Mouse (Mus musculus) neutrophil, adult 5-6 weeks (primary cell): Measurements from ENCODE around the gene Slit3. TPM values are rescaled to one million over a fixed set of nuclear protein-coding genes. Genes with fewer than 3 reads are reported as not detected.

Source experiments
- ATAC-seq: fragments of 151-379, 151-347 bp; 2 replicates; pipeline ENCODE4 v1.8.0; 2017; ENCODE audit warnings: mild to moderate bottlenecking, moderate TSS enrichment; ENCODE audit not compliant: insufficient number of reproducible peaks, poor library complexity, low FRiP score, severe bottlenecking; ENCODE audit errors: extremely low read depth
- total RNA-seq: library from RNA; stranded (forward); fragments of 200-1000 nt; gene quantifications from 2 replicates; pipeline ENCODE4 v1.2.3, GENCODE M21; 2017

The Slit3 gene
- total RNA-seq, 1 experiment from 2014 or later, result not detected

GRCm38 (mm10) chr11:35324397-35324796, 203.4 kb downstream of the Slit3 start:
- no peak for ATAC-seq

GRCm38 (mm10) chr11:35325131-35325995, 204.3 kb downstream of the Slit3 start:
- no peak for ATAC-seq

GRCm38 (mm10) chr11:35326346-35326745, 205.3 kb downstream of the Slit3 start:
- ATAC-seq, result no peak

GRCm38 (mm10) chr11:35327899-35328298, 206.9 kb downstream of the Slit3 start:
- no peak for ATAC-seq

- ATAC-seq, result no peak
Measured at GRCm38 (mm10) chr11:35331476-35331875, 210.5 kb downstream of the Slit3 start.

GRCm38 (mm10) chr11:35336558-35336957, 215.5 kb downstream of the Slit3 start:
- ATAC-seq, result no peak

- ATAC-seq, result no peak
Measured at GRCm38 (mm10) chr11:35337493-35337892, 216.5 kb downstream of the Slit3 start.

- no peak for ATAC-seq
Measured at GRCm38 (mm10) chr11:35337927-35338819, 217.1 kb downstream of the Slit3 start.

GRCm38 (mm10) chr11:35340752-35341151, 219.7 kb downstream of the Slit3 start:
- no peak for ATAC-seq

- no peak for ATAC-seq
Measured at GRCm38 (mm10) chr11:35342486-35342885, 221.5 kb downstream of the Slit3 start.

- ATAC-seq, result no peak
Measured at GRCm38 (mm10) chr11:35345696-35346480, 224.9 kb downstream of the Slit3 start.

- ATAC-seq, result no peak
Measured at GRCm38 (mm10) chr11:35348099-35348498, 227.1 kb downstream of the Slit3 start.

GRCm38 (mm10) chr11:35350968-35351367, 229.9 kb downstream of the Slit3 start:
- no peak for ATAC-seq

- ATAC-seq, result no peak
Measured at GRCm38 (mm10) chr11:35351376-35351775, 230.4 kb downstream of the Slit3 start.

- ATAC-seq, result no peak
Measured at GRCm38 (mm10) chr11:35355811-35356210, 234.8 kb downstream of the Slit3 start.

- ATAC-seq, result no peak
Measured at GRCm38 (mm10) chr11:35361071-35361470, 240.0 kb downstream of the Slit3 start.

GRCm38 (mm10) chr11:35362975-35363374, 242.0 kb downstream of the Slit3 start:
- ATAC-seq, result no peak

GRCm38 (mm10) chr11:35364469-35364868, 243.4 kb downstream of the Slit3 start:
- no peak for ATAC-seq

- no peak for ATAC-seq
Measured at GRCm38 (mm10) chr11:35365510-35365931, 244.5 kb downstream of the Slit3 start.
